Mouse (Mus musculus) liver, embryonic 13.5 days (tissue): ENCODE measurements around the gene Tob1. TPM values are rescaled to one million over a fixed set of nuclear protein-coding genes. Genes with fewer than 3 reads are reported as not detected.

Source experiments
- ATAC-seq: fragments of 200-750 bp; cut with Nextera tagmentation; 2 replicates; pipeline ENCODE4 v1.8.0; 2017; ENCODE audit warnings: low read depth, mild to moderate bottlenecking, moderate number of reproducible peaks, moderate library complexity
- DNase-seq: peaks from one replicate; pipeline ENCODE4 v3.0.0; 2022
- H3K27ac ChIP-seq: fragments of 300-500 bp; sonication (generic); 2 replicates; pipeline ENCODE4 v1.5.1; 2015; ENCODE audit warnings: moderate library complexity, mild to moderate bottlenecking, inconsistent platforms
- H3K27me3 ChIP-seq: fragments of 300-500 bp; sonication (generic); 2 replicates; pipeline ENCODE4 v1.6.1; 2015; ENCODE audit warnings: mild to moderate bottlenecking, inconsistent platforms
- H3K36me3 ChIP-seq: fragments of 300-500 bp; sonication (generic); 2 replicates; pipeline ENCODE4 v1.6.1; 2015; ENCODE audit warnings: mild to moderate bottlenecking, inconsistent platforms
- H3K4me1 ChIP-seq: fragments of 300-500 bp; sonication (generic); replicated peaks from 2 replicates; pipeline ENCODE4 v1.6.1; 2015; ENCODE audit warnings: inconsistent platforms
- H3K4me2 ChIP-seq: fragments of 300-500 bp; sonication (generic); 2 replicates; pipeline ENCODE4 v1.6.1; 2015; ENCODE audit warnings: inconsistent platforms, mild to moderate bottlenecking, moderate library complexity
- H3K4me3 ChIP-seq: fragments of 300-500 bp; sonication (generic); replicated peaks from 2 replicates; pipeline ENCODE4 v1.5.1; 2015; ENCODE audit warnings: mild to moderate bottlenecking, inconsistent platforms
- H3K9ac ChIP-seq: fragments of 300-500 bp; sonication (generic); 2 replicates; pipeline ENCODE4 v1.6.1; 2015; ENCODE audit warnings: mild to moderate bottlenecking, inconsistent platforms
- H3K9me3 ChIP-seq: fragments of 300-500 bp; sonication (generic); replicated peaks from 2 replicates; pipeline ENCODE4 v1.6.1; 2016; ENCODE audit warnings: inconsistent platforms
- WGBS: fragments of 180-500 bp; shearing (Covaris S2); methylation state at CpG from one replicate; pipeline ENCODE4 v1.1.7; 2015; ENCODE audit not compliant: insufficient replicate concordance; 5-methylcytosine and 5-hydroxymethylcytosine counted together
- polyA plus RNA-seq: library from polyadenylated mRNA; unstranded; fragments of >200 nt; fragmentation: Nextera tagmentation; extraction: Ambion mirVana; gene quantifications from 2 replicates; pipeline ENCODE4 v1.2.1, GENCODE M21; 2015

Gene Tob1
- polyA plus RNA-seq, 1 experiment from 2014 or later, result 9.5 TPM

GRCm38 (mm10) chr11:94177841-94178585 lies 33.2 kb upstream of the Tob1 start:
- no peak overlapping the region for H3K9ac ChIP-seq
- ATAC-seq, result no peak
- 68% methylated on average over 15 of the region's 15 CpGs for WGBS

GRCm38 (mm10) chr11:94179768-94180167 lies 31.5 kb upstream of the Tob1 start:
- DNase-seq (no peak), ATAC-seq (no peak)
- WGBS, result 13% methylated on average over 1 of the region's 1 CpGs
- Histone ChIP-seq H3K36me3 (no peaks in the 10 kb centered on the region), H3K4me1 (peaks cover 19% of the 10 kb centered on the region), H3K4me3 (no peak overlapping the region), H3K9me3 (no peaks in the 10 kb centered on the region), H3K9ac (no peak overlapping the region), H3K4me2 (no peak overlapping the region), H3K27me3 (0 out of 2 replicates have a peak, but pooled peaks cover 3% of the 10 kb centered on the region), H3K27ac (no peak overlapping the region)

More at GRCm38 (mm10) chr11:94177841-94178585, 33.2 kb upstream of the Tob1 start:
- Histone ChIP-seq H3K4me3 (no peak overlapping the region), H3K4me1 (peaks cover 33% of the 10 kb centered on the region), H3K9me3 (no peaks in the 10 kb centered on the region), H3K27me3 (0 out of 2 replicates have a peak, but pooled peaks cover 3% of the 10 kb centered on the region), H3K4me2 (no peak overlapping the region), H3K27ac (no peak overlapping the region), H3K36me3 (no peaks in the 10 kb centered on the region)
- DNase-seq, result no peak

- Histone ChIP-seq H3K4me1 (peaks cover 15% of the 10 kb centered on the region), H3K27me3 (0 out of 2 replicates have a peak, but pooled peaks cover 3% of the 10 kb centered on the region), H3K36me3 (no peaks in the 10 kb centered on the region), H3K4me3 (no peak overlapping the region), H3K4me2 (no peak overlapping the region), H3K9ac (no peak overlapping the region), H3K27ac (no peak overlapping the region), H3K9me3 (no peaks in the 10 kb centered on the region)
- 29% methylated on average over 4 of the region's 4 CpGs for WGBS
- ATAC-seq, result peak; percentile 50
- DNase-seq, result no peak
These were observed 31.1 kb upstream of the Tob1 start for GRCm38 (mm10) chr11:94180194-94180593.

- ATAC-seq, result no peak
- Histone ChIP-seq H3K27me3 (0 out of 2 replicates have a peak, but pooled peaks cover 3% of the 10 kb centered on the region), H3K4me1 (peaks cover 11% of the 10 kb centered on the region), H3K9ac (no peak overlapping the region), H3K4me2 (no peak overlapping the region), H3K9me3 (no peaks in the 10 kb centered on the region), H3K36me3 (no peaks in the 10 kb centered on the region), H3K4me3 (no peak overlapping the region), H3K27ac (no peak overlapping the region)
- WGBS, result 63% methylated on average over 8 of the region's 8 CpGs
- DNase-seq, result no peak
These were observed 29.6 kb upstream of the Tob1 start for GRCm38 (mm10) chr11:94181694-94182093.

- H3K27me3 ChIP-seq, result 0 out of 2 replicates have a peak, but pooled peaks cover 3% of the 10 kb centered on the region
- no peak overlapping the region for H3K4me2 ChIP-seq
- DNase-seq (no peak), ATAC-seq (no peak)
- H3K4me1 ChIP-seq, result peaks cover 11% of the 10 kb centered on the region
- 78% methylated on average over 4 of the region's 4 CpGs for WGBS
- H3K36me3 ChIP-seq, result no peaks in the 10 kb centered on the region
- no peak overlapping the region for H3K27ac ChIP-seq
- H3K9me3 ChIP-seq, result no peaks in the 10 kb centered on the region
- H3K9ac ChIP-seq, result no peak overlapping the region
- no peak overlapping the region for H3K4me3 ChIP-seq
These were observed 28.5 kb upstream of the Tob1 start for GRCm38 (mm10) chr11:94182711-94183110.

- H3K4me2 ChIP-seq, result no peak overlapping the region
- H3K27ac ChIP-seq, result no peak overlapping the region
- H3K27me3 ChIP-seq, result 0 out of 2 replicates have a peak, but pooled peaks cover 3% of the 10 kb centered on the region
- no peaks in the 10 kb centered on the region for H3K9me3 ChIP-seq
- H3K36me3 ChIP-seq, result no peaks in the 10 kb centered on the region
- DNase-seq, result no peak
- ATAC-seq, result peak; percentile 36; the same call in 1 of the 2 replicates
- H3K4me1 ChIP-seq, result peaks cover 11% of the 10 kb centered on the region
- no peak overlapping the region for H3K9ac ChIP-seq
- H3K4me3 ChIP-seq, result no peak overlapping the region
- 58% methylated on average over 5 of the region's 5 CpGs for WGBS
These were observed 28.1 kb upstream of the Tob1 start for GRCm38 (mm10) chr11:94183120-94183519.

GRCm38 (mm10) chr11:94183671-94184070 lies 27.6 kb upstream of the Tob1 start:
- Histone ChIP-seq H3K27me3 (0 out of 2 replicates have a peak, but pooled peaks cover 3% of the 10 kb centered on the region), H3K36me3 (no peaks in the 10 kb centered on the region), H3K4me2 (no peak overlapping the region), H3K27ac (no peak overlapping the region), H3K9ac (no peak overlapping the region), H3K4me1 (peaks cover 11% of the 10 kb centered on the region), H3K4me3 (no peak overlapping the region), H3K9me3 (no peaks in the 10 kb centered on the region)
- ATAC-seq (no peak), DNase-seq (no peak)
- WGBS, result 57% methylated on average over 2 of the region's 2 CpGs

- no peak overlapping the region for H3K4me2 ChIP-seq
- no peak overlapping the region for H3K27ac ChIP-seq
- no peaks in the 10 kb centered on the region for H3K27me3 ChIP-seq
- H3K4me1 ChIP-seq, result peaks cover 15% of the 10 kb centered on the region
- H3K4me3 ChIP-seq, result no peak overlapping the region
- no peak overlapping the region for H3K9ac ChIP-seq
- no peaks in the 10 kb centered on the region for H3K9me3 ChIP-seq
- DNase-seq (no peak), ATAC-seq (peak; percentile 61)
- no peaks in the 10 kb centered on the region for H3K36me3 ChIP-seq
- WGBS, result 23% methylated on average over 10 of the region's 10 CpGs
These were observed 21.7 kb upstream of the Tob1 start for GRCm38 (mm10) chr11:94189579-94189978.

GRCm38 (mm10) chr11:94190665-94191064 lies 20.6 kb upstream of the Tob1 start:
- H3K27ac ChIP-seq, result no peak overlapping the region
- DNase-seq (no peak), ATAC-seq (no peak)
- WGBS, result 75% methylated on average over 5 of the region's 5 CpGs
- peaks cover 15% of the 10 kb centered on the region for H3K4me1 ChIP-seq
- H3K4me3 ChIP-seq, result no peak overlapping the region
- no peak overlapping the region for H3K4me2 ChIP-seq
- no peaks in the 10 kb centered on the region for H3K9me3 ChIP-seq
- no peak overlapping the region for H3K9ac ChIP-seq
- H3K27me3 ChIP-seq, result no peaks in the 10 kb centered on the region
- no peaks in the 10 kb centered on the region for H3K36me3 ChIP-seq

- Histone ChIP-seq H3K4me3 (no peak overlapping the region), H3K36me3 (no peaks in the 10 kb centered on the region), H3K9me3 (no peaks in the 10 kb centered on the region), H3K27ac (no peak overlapping the region), H3K9ac (no peak overlapping the region), H3K4me1 (peaks cover 22% of the 10 kb centered on the region), H3K27me3 (0 out of 2 replicates have a peak, but pooled peaks cover 5% of the 10 kb centered on the region), H3K4me2 (no peak overlapping the region)
- ATAC-seq, result no peak
- DNase-seq, result no peak
- 48% methylated on average over 2 of the region's 2 CpGs for WGBS
These were observed 18.1 kb upstream of the Tob1 start for GRCm38 (mm10) chr11:94193109-94193508.

- Histone ChIP-seq H3K27me3 (0 out of 2 replicates have a peak, but pooled peaks cover 7% of the 10 kb centered on the region), H3K9ac (no peak overlapping the region), H3K36me3 (no peaks in the 10 kb centered on the region), H3K9me3 (no peaks in the 10 kb centered on the region), H3K4me1 (peaks cover 37% of the 10 kb centered on the region), H3K4me2 (no peak overlapping the region), H3K27ac (no peak overlapping the region), H3K4me3 (no peak overlapping the region)
- DNase-seq, result no peak
- WGBS, result 59% methylated on average over 3 of the region's 3 CpGs
- ATAC-seq, result no peak
These were observed 14.9 kb upstream of the Tob1 start for GRCm38 (mm10) chr11:94196311-94196710.
